Mouse (Mus musculus) B cell, adult 2 months (primary cell): ENCODE data around the gene Ocrl.

Source experiments
- DNase-seq, 2 experiments: peaks; one replicate each; pipeline ENCODE4 v3.0.0; 2022

Gene Ocrl

GRCm38 (mm10) chrX:47912306-47912792 is at the start of gene Ocrl:
TSS of gene Ocrl (plus strand) at chrX:47912387.
- peak; percentile 70 to 79 for DNase-seq

DNA sequence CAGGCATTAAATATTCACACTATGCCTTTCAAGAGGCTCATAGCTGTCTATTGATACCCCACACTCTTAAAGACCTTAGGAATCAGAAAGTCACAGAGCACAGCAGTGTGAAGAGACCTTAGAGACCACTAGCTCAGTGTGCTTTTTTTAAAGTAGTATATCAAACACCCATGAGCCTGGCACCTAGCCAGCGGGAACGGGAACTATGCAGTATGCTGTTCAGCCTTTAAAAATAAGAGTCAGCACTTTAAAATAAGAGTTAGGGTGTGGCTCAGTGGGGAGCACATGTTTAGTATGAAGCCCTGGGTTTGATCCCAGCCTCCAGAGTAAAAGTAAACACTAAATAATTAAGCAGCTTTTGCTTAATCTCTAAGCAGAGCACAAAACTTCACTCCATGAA is 32.1 kb upstream of the Ocrl start:
- peak in 1 of 2 experiments; percentile 17 for DNase-seq

DNA sequence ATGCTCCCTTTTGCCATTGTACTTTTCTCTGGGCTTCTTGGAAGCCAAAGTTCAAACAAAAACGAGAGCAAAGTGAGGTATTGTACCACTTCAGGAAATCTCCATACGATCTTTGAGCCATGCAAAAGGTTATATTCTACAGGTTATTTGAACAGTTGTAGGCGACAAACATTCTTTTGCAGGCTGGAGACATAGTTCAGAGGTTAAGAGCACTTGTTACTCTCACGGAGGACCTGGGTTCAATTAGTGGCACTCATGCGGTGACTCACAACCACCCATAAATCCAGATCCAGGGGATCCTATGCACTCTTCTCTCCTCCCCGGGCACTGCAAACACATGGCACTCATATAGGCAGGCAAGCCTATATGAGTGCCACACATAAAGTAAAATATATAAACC is 29.4 kb upstream of the Ocrl start:
- no peak for DNase-seq

GRCm38 (mm10) chrX:47887401-47887800 is 24.8 kb upstream of the Ocrl start:
- DNase-seq: no peak

- no peak for DNase-seq
Observed at GRCm38 (mm10) chrX:47891243-47891906, 20.8 kb upstream of the Ocrl start.

DNA sequence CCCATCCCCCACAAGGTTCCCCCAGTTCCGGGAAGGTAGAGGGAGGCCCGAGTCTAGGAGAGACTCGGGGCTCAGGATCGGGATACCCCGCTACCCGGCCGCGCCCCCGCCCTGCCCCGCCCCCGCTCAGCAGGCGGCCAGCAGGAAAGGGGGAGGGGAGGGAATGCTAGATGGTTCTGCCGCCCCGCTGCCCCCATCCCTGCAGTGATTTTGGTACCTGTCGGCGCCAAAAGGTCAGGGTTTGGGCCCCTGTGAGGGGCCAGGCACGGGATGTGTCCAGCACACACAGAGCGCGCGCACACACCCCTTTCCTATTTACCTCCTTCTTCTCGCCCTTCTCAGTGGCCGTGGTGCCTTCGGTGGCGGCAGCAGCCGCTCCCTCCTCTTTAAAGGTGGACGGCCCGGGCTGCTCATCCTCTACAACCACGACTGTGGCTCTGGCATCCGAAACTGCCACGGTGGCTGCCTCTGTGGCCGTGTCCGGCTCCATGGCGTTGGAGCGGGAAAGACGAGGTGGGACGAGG is 20.2 kb upstream of the Ocrl start:
- peak in 1 of 2 experiments; percentile 5 for DNase-seq

DNA sequence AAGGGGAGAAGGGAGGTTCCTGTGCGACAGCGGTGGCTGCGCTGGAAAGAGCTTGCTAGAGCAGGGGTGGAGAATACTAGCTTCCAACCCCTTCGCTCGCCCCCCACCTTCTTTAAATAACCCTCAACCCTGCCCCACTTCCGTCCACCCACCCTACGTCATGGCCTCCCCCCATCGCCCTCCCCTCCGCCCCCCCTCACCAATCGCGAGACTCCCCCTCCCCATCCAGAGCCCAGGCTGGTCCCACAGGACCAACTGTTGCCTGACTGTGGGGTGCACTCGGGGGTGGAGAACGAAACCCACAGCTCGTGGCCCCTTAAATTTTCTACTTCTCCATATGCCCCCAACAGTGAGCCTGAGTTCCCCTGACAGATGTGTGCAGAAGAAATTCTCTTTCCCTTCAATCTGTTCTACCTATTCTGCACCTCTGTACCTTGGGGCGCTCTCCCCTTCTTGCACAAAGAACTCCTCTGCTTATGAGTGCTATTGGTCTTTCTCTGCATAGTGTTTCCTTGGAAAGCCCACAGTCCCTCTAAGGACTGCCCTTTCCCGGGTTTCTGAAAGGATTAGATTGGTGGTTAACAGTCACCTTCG is 19.7 kb upstream of the Ocrl start, which contains the start of gene Smarca1:
TSS of gene Smarca1 (minus strand) at position 544 of the 594 bp plus-strand sequence.
- DNase-seq: no peak

DNA sequence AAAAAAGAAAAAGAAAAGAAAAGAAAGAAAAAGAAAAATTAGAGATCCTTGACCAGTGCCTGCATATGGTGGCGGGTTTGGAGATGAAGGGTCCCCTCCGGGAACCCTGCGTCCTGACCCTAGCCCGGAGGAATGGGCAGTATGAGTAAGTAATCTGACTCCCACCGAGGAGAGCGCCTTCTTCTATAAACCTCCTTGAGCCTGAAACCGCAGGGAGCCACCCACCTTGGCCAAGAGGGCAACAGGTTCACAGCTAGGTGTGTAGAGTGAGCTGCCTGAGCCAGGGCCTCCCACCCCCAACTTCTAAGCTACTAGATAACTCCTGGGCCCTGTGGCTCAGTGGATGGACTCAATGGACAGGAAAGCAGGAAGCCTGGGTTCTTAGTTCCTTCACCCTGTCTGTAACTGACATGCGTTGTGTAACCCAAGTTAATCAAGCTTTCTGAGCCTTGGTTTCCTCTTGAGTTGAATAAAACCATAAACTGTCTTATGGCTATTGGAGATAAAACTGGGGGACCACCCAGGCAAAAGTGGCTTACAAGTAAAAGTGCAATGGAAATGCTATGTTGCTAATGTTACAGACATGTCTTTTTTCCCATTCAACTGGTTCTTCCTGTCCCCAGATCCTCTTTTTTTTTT is 836 bp downstream of the Ocrl start:
- DNase-seq: peak; percentile 5

DNA sequence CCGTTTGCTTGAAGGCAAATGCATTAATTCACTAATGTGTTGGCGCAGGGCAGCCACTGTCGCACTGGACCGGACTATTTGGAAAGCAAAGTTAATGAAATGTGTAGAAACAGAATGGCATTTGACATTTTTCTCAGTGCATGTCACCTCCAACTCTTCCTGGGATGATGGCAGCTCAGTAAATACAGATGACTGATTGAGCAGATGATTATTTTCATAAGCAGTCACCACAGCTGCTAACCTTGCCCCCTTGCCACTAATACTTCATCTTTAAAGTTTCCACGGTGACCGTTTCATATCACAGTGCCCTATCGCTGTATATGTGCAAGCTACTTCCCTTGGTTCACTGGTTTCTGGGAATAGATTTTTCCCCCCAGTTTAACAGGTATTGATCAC is 1.4 kb downstream of the Ocrl start:
- no peak for DNase-seq

- no peak for DNase-seq
Observed at GRCm38 (mm10) chrX:47916831-47917230, 4.6 kb downstream of the Ocrl start.

- no peak for DNase-seq
Observed at GRCm38 (mm10) chrX:47920541-47920940, 8.4 kb downstream of the Ocrl start.

DNA sequence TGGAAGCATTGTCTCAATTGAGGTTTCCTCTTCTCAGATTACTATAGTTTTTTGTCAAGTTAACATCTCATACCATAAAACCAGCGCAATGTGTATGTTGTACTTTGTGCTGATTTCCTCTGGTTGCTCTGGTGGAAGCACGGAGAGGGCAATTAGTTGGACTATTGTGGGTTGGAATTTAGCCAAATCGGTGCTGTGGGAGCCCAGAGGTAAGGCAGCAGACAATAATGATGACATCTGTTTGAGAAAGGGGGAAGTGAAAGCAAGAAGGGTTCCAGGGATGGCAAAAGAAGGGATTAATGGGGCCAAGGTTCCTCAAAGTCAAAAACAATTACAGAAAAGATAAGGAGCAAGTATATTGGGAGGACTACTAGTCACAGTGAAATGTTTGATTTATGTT is 15.8 kb downstream of the Ocrl start:
- DNase-seq: no peak

DNA sequence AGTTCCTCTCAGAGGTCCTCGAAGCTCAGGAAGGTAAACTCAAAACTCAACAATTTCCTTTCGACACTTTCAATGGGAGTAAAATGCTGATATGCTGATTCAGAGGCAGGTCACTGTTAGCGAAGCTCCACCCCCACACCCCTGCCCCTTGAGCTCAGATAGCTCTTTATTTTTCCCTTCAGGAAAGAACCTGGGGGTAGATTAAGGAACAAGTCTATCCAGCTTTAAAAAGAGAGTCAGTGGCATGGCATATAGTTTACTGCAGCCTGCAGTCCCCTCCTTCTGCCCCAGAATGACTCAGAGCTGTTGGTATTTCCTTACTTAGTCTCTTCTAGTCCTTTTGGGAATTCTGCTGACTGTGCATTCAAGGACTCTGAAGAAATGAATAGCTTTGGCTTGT is 18.3 kb downstream of the Ocrl start:
- no peak for DNase-seq

- no peak for DNase-seq
Observed at GRCm38 (mm10) chrX:47934352-47934751, 22.2 kb downstream of the Ocrl start.

- DNase-seq: no peak
Observed at GRCm38 (mm10) chrX:47936885-47937284, 24.7 kb downstream of the Ocrl start.

DNA sequence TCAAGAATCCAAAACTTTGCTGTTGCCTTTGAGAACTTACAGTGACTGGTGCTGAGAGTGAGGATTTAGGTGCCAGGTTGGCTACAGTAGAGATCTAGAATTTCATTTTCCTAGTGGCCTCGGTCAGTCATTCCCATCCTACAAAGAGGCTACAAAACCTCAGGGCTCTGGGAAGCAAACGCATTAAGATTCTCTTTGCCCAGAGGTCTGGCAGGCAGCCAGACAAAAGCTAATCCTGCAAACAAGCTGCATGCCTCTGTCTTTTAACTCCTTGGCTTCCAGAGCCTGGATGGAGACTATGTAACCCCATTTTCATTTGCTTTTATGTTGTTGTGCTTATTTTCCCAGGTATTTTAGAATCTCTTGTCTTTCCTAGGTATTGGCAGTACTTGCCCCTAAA is 25.6 kb downstream of the Ocrl start:
- no peak for DNase-seq

DNA sequence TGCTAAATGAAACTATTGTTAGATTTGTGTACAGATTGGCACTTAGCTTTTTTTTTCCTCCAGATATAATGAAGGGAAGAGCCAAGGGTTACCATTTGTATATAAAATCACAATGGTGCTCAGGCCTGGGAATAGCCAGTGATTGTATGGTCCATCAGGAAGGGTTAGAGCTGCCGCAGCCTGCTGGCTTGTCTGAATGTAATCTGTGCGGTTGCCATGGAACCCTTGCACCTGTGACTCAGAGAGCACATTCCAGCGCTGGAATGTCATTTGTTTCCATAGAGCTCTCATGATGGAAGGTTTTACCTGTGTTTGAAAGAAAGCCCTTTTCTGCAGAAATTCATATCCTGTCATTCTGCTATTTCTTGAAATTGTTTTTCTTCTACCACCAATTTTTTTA is 37.5 kb downstream of the Ocrl start:
- no peak for DNase-seq

DNA sequence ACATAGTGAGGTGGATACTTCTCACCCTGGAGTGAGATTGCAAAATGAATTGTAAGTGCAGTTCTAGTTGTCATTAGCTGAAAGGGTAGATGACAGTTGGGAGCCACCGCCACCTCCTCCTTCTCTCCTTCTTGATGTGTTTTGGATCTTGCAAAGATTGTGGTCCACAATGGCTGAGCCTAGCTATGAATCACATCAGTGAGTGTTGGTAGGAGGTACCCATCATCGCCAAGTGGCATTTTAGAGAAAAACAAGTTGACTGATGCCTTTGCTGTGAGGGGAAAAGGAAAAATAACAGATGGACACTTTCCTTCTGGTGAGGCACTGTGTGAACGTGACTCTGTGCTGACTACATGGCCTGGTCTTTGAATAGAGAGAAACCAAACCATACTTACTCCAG is 50.4 kb downstream of the Ocrl start:
- DNase-seq: no peak

GRCm38 (mm10) chrX:47970371-47970770 is 58.2 kb downstream of the Ocrl start:
- DNase-seq: no peak

- DNase-seq: no peak
Observed at GRCm38 (mm10) chrX:47970864-47971263, 58.7 kb downstream of the Ocrl start.

DNA sequence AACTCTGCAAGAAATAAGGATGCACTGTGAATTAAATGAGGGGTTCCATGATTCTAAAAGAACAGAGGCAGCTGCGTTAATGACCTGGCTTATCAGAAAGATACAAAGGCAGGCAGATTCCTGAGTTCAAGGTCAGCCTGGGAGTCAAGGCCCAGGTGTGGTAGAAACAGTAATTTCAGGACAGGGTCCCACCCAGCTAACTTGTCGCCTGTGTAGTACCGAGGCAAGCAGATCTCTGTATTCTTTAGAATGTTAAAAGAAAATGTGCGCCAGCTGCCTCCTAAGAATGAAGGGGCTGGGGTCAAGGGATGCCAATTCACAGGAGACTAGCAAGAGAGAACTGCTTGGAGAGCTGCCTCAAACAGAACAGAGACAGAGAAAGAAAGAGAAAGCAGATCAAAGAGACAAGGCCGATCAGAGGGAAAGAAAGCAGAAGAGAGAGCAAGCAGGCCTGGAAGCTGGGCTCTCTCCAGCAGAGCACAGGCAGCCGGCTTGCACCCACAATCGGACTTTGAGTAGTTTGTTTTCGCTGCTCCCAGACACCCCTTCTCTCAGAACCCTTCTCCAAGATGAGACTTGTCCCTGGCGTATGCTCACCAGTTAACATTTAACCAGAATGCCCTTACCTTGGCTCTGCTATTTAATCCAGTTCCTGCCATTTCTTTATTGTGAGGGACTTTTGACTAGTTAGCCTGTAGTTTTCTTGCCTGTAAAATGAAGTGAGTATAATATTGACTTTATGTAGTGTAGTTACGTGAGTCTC is 59.4 kb downstream of the Ocrl start:
- DNase-seq: no peak

DNA sequence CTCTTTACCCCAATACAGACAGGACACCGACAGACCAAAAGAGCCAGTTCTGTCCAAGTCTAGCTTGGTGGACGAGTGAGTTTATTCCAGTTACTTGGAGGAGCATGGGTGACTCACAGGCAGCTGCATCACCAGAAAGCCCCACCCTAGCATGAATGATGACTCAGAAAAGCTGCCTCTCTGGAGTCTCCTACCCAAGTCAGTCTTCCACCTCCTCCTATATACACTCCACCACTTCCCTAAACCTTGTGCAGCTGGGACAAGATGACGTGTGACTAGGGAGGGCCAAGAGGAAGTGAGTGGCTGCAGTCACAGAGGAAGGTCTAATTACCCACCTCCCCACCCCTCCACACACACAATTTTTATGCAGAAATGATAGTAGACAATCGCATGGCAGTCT is 64.4 kb downstream of the Ocrl start:
- DNase-seq: no peak

DNA sequence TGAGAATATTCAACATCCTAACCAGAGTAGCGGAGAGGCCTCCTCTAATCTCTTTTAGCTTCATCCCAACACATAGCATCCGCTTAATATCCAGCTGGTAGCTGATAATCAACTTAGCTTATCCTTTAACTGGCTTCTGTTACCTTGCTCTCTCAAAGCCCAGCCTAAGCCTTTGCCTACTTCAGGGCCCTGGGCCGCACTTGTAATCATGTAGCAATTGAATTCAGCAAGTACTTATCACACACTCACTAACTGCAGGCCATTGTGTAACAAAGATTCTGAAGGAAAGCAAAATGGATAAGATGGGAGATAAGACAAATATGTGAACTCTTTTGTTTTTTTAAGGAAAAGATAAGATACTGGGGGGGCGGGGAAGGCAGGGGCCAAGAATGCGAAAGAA is 64.9 kb downstream of the Ocrl start:
- DNase-seq: no peak
